Mouse (Mus musculus): ENCODE data around the gene Rnf169. TPM values are rescaled to one million over a fixed set of nuclear protein-coding genes. Genes with fewer than 3 reads are reported as not detected.

The Rnf169 gene
- polyA plus RNA-seq, 1 experiment from 2014 or later = 1.2 TPM

DNA sequence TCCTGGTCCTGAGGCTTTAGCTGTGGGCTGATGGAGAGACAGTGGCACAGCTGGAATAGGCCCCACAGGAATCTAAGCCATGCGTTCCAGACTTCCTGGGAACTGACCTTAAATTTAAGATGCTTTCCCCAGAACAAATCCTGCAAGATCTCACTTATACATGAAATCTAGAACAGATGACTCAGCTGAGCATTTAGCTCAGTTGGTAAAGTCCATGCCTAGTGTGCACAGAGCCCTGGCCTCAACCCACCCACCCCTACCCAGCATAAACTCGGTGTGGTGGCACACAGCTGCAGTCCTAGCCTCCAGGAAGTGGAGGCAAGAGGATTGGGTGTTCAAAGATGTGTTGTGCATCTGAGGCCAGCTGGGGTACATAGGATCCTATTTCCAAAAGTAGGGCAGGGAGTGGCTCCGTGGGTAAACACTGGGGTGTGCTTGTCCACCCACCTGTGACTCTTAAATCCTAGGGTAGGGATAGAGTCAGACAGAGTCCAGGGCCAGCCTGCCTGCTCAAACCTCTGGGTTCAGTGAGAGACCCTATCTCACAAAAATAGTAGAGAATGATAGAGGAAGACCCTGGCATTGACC, 90.0 kb downstream of the Rnf169 start:
- 55% methylated on average over 3 of the region's 3 CpGs for WGBS (ENCODE audit: insufficient replicate concordance)
- Histone ChIP-seq H3K4me2 (no peak overlapping the region), H3K36me3 (no peaks in the 10 kb centered on the region), H3K9ac (no peak overlapping the region), H3K27me3 (no peaks in the 10 kb centered on the region), H3K27ac (no peak overlapping the region), H3K9me3 (replicated peaks) (no peaks in the 10 kb centered on the region), H3K4me3 (replicated peaks) (no peak overlapping the region), H3K4me1 (replicated peaks) (no peaks in the 10 kb centered on the region)
- DNase-seq (no peak), ATAC-seq (ENCODE audit: low read depth) (no peak)

DNA sequence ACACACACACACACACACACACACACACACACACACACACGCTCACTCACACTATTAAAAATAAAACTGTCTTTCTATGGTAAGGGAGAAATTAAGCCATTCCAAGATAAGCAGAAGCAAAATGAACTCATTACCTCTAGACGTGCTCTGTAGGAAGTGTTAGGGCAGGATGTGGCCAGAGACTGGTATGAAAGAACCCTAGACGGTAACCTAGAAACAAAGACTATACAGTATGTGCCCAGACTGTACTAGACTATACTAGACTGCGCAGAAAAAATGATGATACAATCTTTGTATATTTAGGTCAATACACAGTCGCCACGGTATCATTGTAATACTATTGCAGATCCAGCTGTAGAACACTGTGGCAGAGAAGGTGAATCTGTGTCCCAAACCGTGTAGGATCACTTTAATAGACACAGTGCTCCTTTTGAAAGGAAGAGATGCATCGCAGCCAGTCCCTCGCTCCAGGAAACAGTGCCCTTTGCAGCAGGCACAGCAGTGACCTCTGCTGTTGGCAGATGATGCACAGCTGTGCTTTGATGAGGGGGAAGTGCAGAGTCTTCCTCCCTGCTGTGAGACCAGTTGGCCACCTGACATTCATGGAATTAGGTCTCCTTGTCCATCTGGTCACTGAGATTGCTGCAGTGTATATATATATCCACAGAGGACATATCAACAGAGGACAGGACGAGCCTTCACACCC, 90.9 kb downstream of the Rnf169 start:
- no peak overlapping the region for H3K4me3 ChIP-seq (replicated peaks)
- no peaks in the 10 kb centered on the region for H3K9me3 ChIP-seq (replicated peaks)
- WGBS (ENCODE audit: insufficient replicate concordance) = 32% methylated on average over 10 of the region's 10 CpGs
- H3K27ac ChIP-seq = no peak overlapping the region
- H3K4me2 ChIP-seq = no peak overlapping the region
- H3K36me3 ChIP-seq = no peaks in the 10 kb centered on the region
- DNase-seq (no peak), ATAC-seq (ENCODE audit: low read depth) (no peak)
- no peak overlapping the region for H3K9ac ChIP-seq
- no peaks in the 10 kb centered on the region for H3K4me1 ChIP-seq (replicated peaks)
- H3K27me3 ChIP-seq = no peaks in the 10 kb centered on the region

GRCm38 (mm10) chr7:99887743-99888142, 92.5 kb downstream of the Rnf169 start:
- no peak overlapping the region for H3K4me3 ChIP-seq (replicated peaks)
- H3K27me3 ChIP-seq = no peaks in the 10 kb centered on the region
- H3K9ac ChIP-seq = no peak overlapping the region
- no peaks in the 10 kb centered on the region for H3K4me1 ChIP-seq (replicated peaks)
- H3K4me2 ChIP-seq = no peak overlapping the region
- no peak for ATAC-seq (ENCODE audit: low read depth)
- H3K27ac ChIP-seq = no peak overlapping the region
- no peaks in the 10 kb centered on the region for H3K9me3 ChIP-seq (replicated peaks)
- no peaks in the 10 kb centered on the region for H3K36me3 ChIP-seq
- DNase-seq = no peak

GRCm38 (mm10) chr7:99887230-99887735, 93.0 kb downstream of the Rnf169 start:
- Histone ChIP-seq H3K36me3 (no peaks in the 10 kb centered on the region), H3K27ac (no peak overlapping the region), H3K27me3 (no peaks in the 10 kb centered on the region), H3K4me2 (no peak overlapping the region), H3K9ac (no peak overlapping the region), H3K9me3 (replicated peaks) (no peaks in the 10 kb centered on the region), H3K4me1 (replicated peaks) (no peaks in the 10 kb centered on the region), H3K4me3 (replicated peaks) (no peak overlapping the region)
- 50% methylated on average over 2 of the region's 2 CpGs for WGBS (ENCODE audit: insufficient replicate concordance)
- ATAC-seq (ENCODE audit: low read depth) (no peak), DNase-seq (no peak)

GRCm38 (mm10) chr7:99878254-99878653, 102.0 kb downstream of the Rnf169 start:
- WGBS (ENCODE audit: insufficient replicate concordance) = 54% methylated on average over 2 of the region's 2 CpGs
- Histone ChIP-seq H3K9me3 (replicated peaks) (no peaks in the 10 kb centered on the region), H3K27ac (no peak overlapping the region), H3K4me1 (replicated peaks) (no peaks in the 10 kb centered on the region), H3K36me3 (no peaks in the 10 kb centered on the region), H3K4me2 (no peak overlapping the region), H3K27me3 (0 out of 2 replicates have a peak, but pooled peaks cover 8% of the 10 kb centered on the region), H3K4me3 (replicated peaks) (no peak overlapping the region), H3K9ac (no peak overlapping the region)
- no peak for ATAC-seq (ENCODE audit: low read depth)
- DNase-seq = no peak

GRCm38 (mm10) chr7:99876345-99876744, 103.9 kb downstream of the Rnf169 start:
- no peaks in the 10 kb centered on the region for H3K9me3 ChIP-seq (replicated peaks)
- H3K27ac ChIP-seq = no peak overlapping the region
- H3K27me3 ChIP-seq = 0 out of 2 replicates have a peak, but pooled peaks cover 8% of the 10 kb centered on the region
- H3K4me1 ChIP-seq (replicated peaks) = no peaks in the 10 kb centered on the region
- WGBS (ENCODE audit: insufficient replicate concordance) = 2% methylated on average over 3 of the region's 3 CpGs
- H3K36me3 ChIP-seq = no peaks in the 10 kb centered on the region
- ATAC-seq (ENCODE audit: low read depth) (no peak), DNase-seq (peak; percentile 68)
- H3K9ac ChIP-seq = no peak overlapping the region
- no peak overlapping the region for H3K4me2 ChIP-seq
- no peak overlapping the region for H3K4me3 ChIP-seq (replicated peaks)

GRCm38 (mm10) chr7:99875891-99876290, 104.4 kb downstream of the Rnf169 start:
- no peak overlapping the region for H3K9ac ChIP-seq
- H3K4me2 ChIP-seq = no peak overlapping the region
- WGBS (ENCODE audit: insufficient replicate concordance) = 47% methylated on average over 5 of the region's 5 CpGs
- no peak for DNase-seq
- no peaks in the 10 kb centered on the region for H3K36me3 ChIP-seq
- H3K4me1 ChIP-seq (replicated peaks) = no peaks in the 10 kb centered on the region
- no peak for ATAC-seq (ENCODE audit: low read depth)
- H3K9me3 ChIP-seq (replicated peaks) = no peaks in the 10 kb centered on the region
- no peak overlapping the region for H3K27ac ChIP-seq
- H3K27me3 ChIP-seq = 0 out of 2 replicates have a peak, but pooled peaks cover 8% of the 10 kb centered on the region
- H3K4me3 ChIP-seq (replicated peaks) = no peak overlapping the region

- Histone ChIP-seq H3K36me3 (no peaks in the 10 kb centered on the region), H3K4me3 (replicated peaks) (no peak overlapping the region), H3K4me1 (replicated peaks) (no peaks in the 10 kb centered on the region), H3K9me3 (replicated peaks) (no peaks in the 10 kb centered on the region), H3K27me3 (0 out of 2 replicates have a peak, but pooled peaks cover 8% of the 10 kb centered on the region), H3K27ac (no peak overlapping the region), H3K9ac (no peak overlapping the region), H3K4me2 (no peak overlapping the region)
- DNase-seq (no peak), ATAC-seq (ENCODE audit: low read depth) (no peak)
- WGBS (ENCODE audit: insufficient replicate concordance) = 60% methylated on average over 6 of the region's 6 CpGs
These were observed 106.3 kb downstream of the Rnf169 start for GRCm38 (mm10) chr7:99873965-99874364.

Other genes starting within 250 kb of the Rnf169 start
- not detected in 2 replicates for gene Olfr521, start 216.9 kb downstream of the Rnf169 start, polyA plus RNA-seq (2015; fragmentation: Nextera tagmentation; extraction: Ambion mirVana)
- gene Neu3, start 152.0 kb downstream of the Rnf169 start, polyA plus RNA-seq (2015; fragmentation: Nextera tagmentation; extraction: Ambion mirVana) = 4.2 and 4.8 TPM in 2 replicates
- gene Xrra1, start 121.3 kb downstream of the Rnf169 start, polyA plus RNA-seq (2015; fragmentation: Nextera tagmentation; extraction: Ambion mirVana) = not detected in 2 replicates
- 216 and 254 TPM in 2 replicates for gene Spcs2, start 117.0 kb downstream of the Rnf169 start, polyA plus RNA-seq (2015; fragmentation: Nextera tagmentation; extraction: Ambion mirVana)
- gene Chrdl2, start 25.7 kb upstream of the Rnf169 start, polyA plus RNA-seq (2015; fragmentation: Nextera tagmentation; extraction: Ambion mirVana) = not detected in 2 replicates
- 54.4 and 68.4 TPM in 2 replicates for gene Pold3, start 141.1 kb upstream of the Rnf169 start, polyA plus RNA-seq (2015; fragmentation: Nextera tagmentation; extraction: Ambion mirVana)
- 7.0 and 7.2 TPM in 2 replicates for gene Lipt2, start 178.8 kb upstream of the Rnf169 start, polyA plus RNA-seq (2015; fragmentation: Nextera tagmentation; extraction: Ambion mirVana)
- 1.5 TPM in 2 replicates for gene Kcne3, start 196.1 kb upstream of the Rnf169 start, polyA plus RNA-seq (2015; fragmentation: Nextera tagmentation; extraction: Ambion mirVana)
- gene Pgm2l1, start 246.9 kb upstream of the Rnf169 start, polyA plus RNA-seq (2015; fragmentation: Nextera tagmentation; extraction: Ambion mirVana) = 1.8 and 2.0 TPM in 2 replicates

Measured in liver, embryonic 13.5 days (tissue).